Mouse (Mus musculus): ENCODE results near the gene Myl6b.

Gene Myl6b

GRCm38 (mm10) chr10:128498590-128498989 is at the start of gene Myl6b:
Gene Myl6b, minus strand, starts transcription at chr10:128498685.
- peak; percentile 97 for DNase-seq

DNA sequence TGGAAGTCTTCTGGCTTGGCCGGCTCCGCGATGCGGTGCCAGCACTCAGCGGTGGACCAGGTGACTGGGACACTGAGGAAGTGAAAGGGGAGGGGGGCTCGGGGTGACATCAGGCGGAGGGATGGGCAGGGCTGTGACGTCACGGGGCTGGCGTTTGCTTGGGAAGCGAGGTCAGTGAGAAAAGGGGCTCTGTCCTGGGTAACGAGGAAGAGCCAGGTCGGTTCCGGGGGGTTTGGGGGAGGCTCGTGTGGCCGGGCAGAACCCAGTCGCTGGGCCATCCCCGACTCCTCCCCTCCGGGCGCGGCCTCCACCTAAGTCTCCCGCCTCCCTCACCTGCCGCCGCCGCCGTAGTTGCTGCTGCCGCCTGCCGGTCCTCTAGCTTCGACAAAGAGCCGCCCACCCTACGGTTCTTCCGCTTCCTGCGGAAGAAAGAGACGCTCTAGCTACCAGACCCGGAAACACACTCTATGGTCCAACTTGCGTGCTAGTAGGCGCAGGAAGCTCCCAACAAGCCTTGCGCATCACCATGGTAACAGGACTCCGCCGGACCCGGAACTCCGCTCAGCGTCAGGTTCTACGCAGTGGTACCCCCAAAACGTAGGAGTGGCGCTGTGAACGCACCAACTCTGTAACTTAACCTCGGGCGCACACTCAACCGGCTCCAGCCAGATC is 49.0 kb upstream of the Myl6b start, which contains the start of gene Zc3h10:
Gene Zc3h10 (minus strand): TSS at position 414 of the 672 bp plus-strand sequence.
- peak; percentile 93 for DNase-seq

GRCm38 (mm10) chr10:128546787-128547186 is 48.3 kb upstream of the Myl6b start:
- DNase-seq: no peak

DNA sequence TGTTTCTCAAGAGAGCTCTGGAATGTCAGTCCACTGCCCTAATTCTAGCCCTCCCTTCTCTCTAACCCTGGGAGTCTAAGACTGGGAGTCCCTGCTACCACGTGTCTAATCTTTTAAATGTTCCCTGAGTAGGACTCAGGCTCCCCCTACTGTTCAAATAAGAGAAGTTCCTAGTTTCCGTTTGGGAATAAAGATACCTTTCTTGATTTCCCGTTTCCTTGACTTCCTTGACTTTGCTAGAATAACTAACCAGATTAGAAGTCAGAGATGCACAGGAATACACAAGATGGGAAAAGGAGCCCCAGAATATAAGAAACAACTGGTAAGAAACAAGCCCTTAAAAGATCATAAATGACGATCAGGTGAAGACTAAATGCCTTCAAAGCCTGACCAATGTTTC is 47.9 kb upstream of the Myl6b start:
- no peak for DNase-seq

GRCm38 (mm10) chr10:128545570-128545898 is 47.0 kb upstream of the Myl6b start:
- no peak for DNase-seq

DNA sequence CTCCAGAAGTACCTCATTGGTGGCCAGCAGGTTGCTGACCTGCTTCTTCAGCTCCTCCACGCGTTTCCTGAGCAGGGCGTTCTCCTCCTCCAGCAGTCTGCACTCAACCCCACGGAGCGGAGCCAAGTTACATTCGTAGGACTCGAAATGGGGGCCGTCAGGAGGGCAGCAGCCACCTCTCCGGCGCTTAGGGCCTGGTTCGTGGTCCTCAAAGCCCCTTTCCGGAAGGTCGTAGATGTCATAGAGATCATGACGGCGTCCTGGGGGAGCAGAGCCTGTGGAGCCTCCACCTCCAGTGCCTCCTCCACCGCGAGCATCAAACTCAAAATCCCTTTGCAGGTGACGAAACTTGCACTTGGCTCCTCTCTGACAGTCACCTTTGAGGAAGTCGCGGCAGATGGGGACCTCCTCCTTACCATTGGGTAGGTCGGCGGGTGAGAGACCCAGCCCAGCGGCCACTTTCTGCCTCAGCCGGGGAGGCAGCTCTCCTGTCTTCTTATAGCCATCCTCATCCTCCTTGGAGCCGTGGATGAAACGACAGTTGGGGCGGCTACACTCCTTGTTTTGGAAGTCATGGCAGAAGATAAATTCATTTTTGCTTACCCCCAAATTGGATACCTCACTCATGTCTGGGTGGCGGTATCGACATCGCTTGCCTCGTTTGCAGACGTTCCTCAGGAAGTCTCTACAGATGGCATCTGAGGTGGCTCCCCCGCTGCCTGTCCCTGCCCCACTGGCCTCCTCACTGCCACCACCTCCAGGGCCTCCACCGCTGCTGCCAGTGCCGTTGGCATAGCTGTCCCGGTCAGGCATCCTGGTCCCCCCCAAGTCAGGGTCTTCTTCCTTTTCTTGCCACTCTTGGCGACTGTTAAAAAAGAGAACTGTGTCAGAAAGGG is 46.4 kb upstream of the Myl6b start:
- no peak for DNase-seq

DNA sequence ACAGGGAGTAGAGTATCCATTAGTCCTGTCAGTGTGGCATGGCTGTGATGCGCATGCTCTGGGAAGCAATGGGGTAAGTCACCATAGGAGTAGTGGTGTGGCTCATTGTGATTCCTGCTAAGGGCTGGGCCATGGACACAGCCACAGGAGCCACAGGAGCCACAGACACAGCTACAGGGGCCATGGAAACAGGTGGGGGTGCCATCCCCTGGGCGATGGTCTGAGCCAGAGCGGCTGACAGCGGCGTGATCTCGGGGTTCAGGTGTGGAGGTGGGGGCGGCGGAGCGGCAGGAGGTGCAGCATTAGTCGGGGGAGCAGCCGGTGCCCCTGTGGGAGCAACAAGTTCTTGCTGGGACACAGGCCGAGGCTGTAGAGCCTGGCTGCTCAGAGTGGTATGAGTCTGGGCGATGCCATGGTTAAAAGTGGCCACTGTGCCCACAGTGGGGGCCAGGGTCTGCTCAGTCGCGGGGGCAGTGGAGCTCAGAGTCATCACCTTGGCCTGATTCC is 45.7 kb upstream of the Myl6b start:
- no peak for DNase-seq

DNA sequence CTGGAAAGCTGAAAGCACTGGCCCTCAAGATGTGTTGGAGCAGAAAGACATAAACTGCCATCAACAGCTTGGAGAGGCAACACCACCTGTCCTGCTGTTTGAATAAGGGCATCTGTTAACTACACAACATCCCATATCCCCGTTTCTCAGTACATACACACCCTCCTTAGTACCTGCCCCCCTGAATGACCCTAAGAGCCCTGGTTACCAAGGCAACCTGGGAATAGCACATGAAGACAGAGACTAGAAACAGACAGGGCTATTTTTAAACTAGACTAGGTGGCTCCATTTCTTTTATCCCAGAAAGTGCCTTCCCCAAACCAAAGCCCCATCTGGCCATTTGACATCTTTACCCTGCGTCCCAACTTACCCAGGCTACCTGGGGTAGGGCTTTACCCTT is 44.6 kb upstream of the Myl6b start:
- DNase-seq: no peak

GRCm38 (mm10) chr10:128538340-128538870 is 39.9 kb upstream of the Myl6b start:
- DNase-seq: no peak

DNA sequence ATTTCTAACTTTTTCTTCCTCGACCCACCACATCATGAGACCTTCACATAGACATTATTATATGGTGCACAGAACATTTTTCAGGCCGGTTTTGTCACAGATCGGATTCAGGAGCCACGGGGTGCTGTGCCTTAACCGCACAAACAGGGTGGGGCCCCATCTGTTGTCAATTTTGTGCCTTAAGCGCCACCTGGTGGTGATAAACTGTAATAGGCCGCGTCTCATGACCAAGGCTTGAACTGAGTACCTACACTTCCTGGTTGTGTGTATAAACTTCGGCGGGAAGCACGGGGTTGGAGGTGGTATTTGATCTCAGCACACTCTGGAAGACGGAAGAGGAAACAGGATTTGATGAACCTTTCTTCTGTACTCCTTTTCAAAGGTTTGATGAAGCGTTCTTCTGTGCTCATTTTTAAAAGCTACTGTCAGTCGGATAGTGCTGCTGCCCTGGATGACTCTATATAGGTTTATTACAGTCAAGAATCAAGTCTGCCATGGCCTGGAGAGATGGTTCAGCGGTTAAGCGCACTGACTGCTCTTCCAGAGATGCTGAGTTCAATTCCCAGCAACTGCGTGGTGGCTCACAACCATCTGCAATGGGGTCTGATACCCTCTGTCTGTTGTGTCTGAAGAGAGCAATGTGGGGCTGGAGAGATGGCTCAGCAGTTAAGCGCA is 37.9 kb upstream of the Myl6b start:
- peak; percentile 88 to 94 for DNase-seq

GRCm38 (mm10) chr10:128535624-128536265 is 37.3 kb upstream of the Myl6b start:
- no peak for DNase-seq

GRCm38 (mm10) chr10:128535206-128535605 is 36.7 kb upstream of the Myl6b start:
- no peak for DNase-seq

- no peak for DNase-seq
Observed at GRCm38 (mm10) chr10:128526366-128527356, 28.2 kb upstream of the Myl6b start.

DNA sequence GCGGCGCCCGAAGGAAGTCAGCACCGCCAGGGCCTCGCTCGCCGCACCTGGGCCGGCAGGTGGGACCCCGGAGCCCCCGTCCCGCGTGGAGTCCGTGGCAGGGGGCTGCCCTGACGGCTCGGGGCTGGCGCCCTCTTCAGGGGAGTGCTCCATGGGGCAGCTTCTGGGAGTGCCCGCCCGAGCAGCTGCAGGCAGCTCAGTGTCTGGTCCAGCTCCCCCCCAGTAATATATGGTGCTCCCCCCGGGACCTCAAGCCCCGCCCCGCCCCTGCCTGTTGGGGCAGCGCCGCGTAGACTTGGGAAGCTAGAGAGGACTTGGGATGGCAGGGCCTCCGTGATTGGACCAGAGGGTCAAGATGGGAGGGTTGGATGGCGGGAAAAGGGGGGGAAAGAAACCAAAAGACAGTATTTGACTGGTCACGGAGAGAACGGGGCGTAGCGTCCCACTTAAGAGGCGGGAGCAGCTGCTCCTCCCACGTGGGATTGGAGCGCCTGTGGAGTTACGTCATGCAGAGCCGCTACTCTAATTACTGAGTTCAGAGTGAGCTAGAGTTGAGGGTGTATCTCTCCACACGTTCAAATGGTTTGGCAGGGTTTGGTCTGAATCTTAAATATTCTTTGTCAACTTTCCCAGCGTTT is 27.3 kb upstream of the Myl6b start, which contains the start of gene Esyt1:
Gene Esyt1 (minus strand): TSS at position 201 of the 638 bp plus-strand sequence.
- DNase-seq: peak; percentile 89 to 90

GRCm38 (mm10) chr10:128524732-128525662 is 26.5 kb upstream of the Myl6b start:
- DNase-seq: peak; percentile 46 to 50

DNA sequence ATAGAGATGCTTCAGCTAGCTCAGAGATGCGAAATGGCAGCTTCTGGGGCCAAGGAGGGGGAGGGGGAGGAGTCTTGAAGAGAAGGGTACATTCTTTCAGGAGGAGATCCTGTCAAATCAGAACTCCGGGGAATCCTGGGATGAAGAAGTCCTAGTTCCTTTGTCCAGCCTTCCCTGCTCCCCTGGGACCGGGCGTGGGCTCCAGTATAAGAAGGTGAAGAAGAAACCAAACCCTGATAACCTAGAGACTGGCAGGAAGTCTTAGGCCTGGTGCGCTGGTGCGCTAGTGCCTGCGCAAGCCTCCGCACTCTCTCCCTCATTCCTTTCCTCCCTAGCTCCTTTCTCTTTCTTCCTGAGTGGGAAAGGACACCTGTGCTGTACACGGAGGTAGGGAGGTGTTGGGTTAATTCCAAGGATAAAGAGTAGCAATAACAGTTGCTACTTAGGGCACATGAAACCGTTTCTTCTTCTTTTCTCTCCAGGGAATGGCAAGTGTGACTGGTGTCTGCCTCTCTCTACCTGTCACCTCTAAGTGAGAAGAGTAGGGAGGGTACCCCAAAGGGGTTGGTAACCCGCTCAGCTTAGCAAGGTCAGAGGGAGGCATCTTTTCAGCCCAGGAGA is 25.7 kb upstream of the Myl6b start:
- DNase-seq: no peak

DNA sequence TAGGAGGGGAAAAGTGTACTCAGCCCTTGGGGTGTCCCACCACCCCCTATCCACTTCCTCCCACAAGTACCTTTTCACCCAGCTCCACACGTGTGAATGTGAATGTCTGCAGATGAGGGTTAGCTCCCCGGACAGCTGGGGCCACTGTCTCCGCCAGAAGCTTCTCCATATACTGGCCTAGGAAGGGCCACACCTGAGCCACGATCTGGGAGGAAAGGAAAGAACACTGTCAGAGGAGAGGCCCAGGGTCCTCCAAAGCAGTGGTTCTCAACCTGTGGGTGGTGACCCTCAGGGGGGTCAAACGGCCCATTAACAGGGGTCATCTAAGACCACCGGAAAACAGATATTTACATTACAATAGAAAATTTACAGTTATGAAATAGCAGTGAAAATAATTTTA is 23.9 kb upstream of the Myl6b start:
- no peak for DNase-seq

DNA sequence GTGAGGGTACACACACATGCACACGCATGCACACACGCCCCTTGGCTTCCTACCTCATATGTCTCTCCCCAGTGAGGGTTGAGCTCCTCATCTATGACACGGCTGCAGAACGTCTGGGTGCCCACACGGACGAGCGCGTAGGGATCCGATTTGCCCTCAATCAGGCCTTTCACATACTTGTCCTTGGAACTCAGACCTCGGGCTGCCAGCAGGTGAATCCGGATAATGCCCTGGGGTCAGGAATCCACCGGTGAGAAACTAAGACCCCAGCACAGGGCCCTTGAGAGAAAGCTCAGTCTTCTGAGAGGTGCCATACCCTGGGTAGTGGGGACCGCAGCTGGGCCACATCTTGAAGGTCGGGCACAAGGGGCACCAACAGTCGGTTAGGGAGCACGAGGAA is 22.1 kb upstream of the Myl6b start:
- no peak for DNase-seq

GRCm38 (mm10) chr10:128518833-128519232 is 20.3 kb upstream of the Myl6b start:
- peak; percentile 62 to 63 for DNase-seq

Data from cerebellum, postnatal 36 days (tissue).